Mouse (Mus musculus) midbrain, embryonic 10.5 days (tissue): ENCODE measurements around the gene Ccdc30. TPM values are rescaled to one million over a fixed set of nuclear protein-coding genes. Genes with fewer than 3 reads are reported as not detected.

ENCODE experiments used
- DNase-seq: peaks from one replicate; pipeline ENCODE4 v3.0.0-alpha.2; 2017; ENCODE audit warnings: low spot score
- H3K27ac ChIP-seq: fragments of 300-500 bp; sonication (generic); replicated peaks from 2 replicates; pipeline ENCODE4 v1.5.1; 2016; ENCODE audit warnings: mild to moderate bottlenecking
- H3K27me3 ChIP-seq: fragments of 300-500 bp; sonication (generic); 2 replicates; pipeline ENCODE4 v1.6.1; 2016; ENCODE audit warnings: low read depth, mild to moderate bottlenecking; ENCODE audit not compliant: poor library complexity, severe bottlenecking
- H3K36me3 ChIP-seq: fragments of 300-500 bp; sonication (generic); 2 replicates; pipeline ENCODE4 v1.6.1; 2016; ENCODE audit warnings: mild to moderate bottlenecking, moderate library complexity
- H3K4me1 ChIP-seq: fragments of 300-500 bp; sonication (generic); 2 replicates; pipeline ENCODE4 v1.6.1; 2016
- H3K4me3 ChIP-seq: fragments of 300-500 bp; sonication (generic); 2 replicates; pipeline ENCODE4 v1.5.1; 2016; ENCODE audit warnings: mild to moderate bottlenecking, moderate library complexity
- H3K9me3 ChIP-seq: fragments of 300-500 bp; sonication (generic); replicated peaks from 2 replicates; pipeline ENCODE4 v1.6.1; 2016; ENCODE audit warnings: mild to moderate bottlenecking
- WGBS: fragments of 180-500 bp; shearing (Covaris S2); methylation state at CpG from one replicate; pipeline ENCODE4 v1.1.7; 2016; 5-methylcytosine and 5-hydroxymethylcytosine counted together
- polyA plus RNA-seq: library from polyadenylated mRNA; unstranded; fragments of >200 nt; fragmentation: Nextera tagmentation; extraction: Ambion mirVana; gene quantifications from 2 replicates; pipeline ENCODE4 v1.2.1, GENCODE M21; 2016

Ccdc30 gene
- polyA plus RNA-seq, 1 experiment from 2014 or later, result 9.1 TPM

GRCm38 (mm10) chr4:119411877-119412650 is 3.3 kb downstream of the Ccdc30 start:
- Histone ChIP-seq H3K27ac (no peak overlapping the region), H3K27me3 (0 out of 2 replicates have a peak, but pooled peaks cover 4% of the 10 kb centered on the region), H3K36me3 (no peaks in the 10 kb centered on the region), H3K9me3 (0 out of 2 replicates have a peak, but pooled peaks cover 4% of the 10 kb centered on the region), H3K4me1 (peaks cover 25% of the 10 kb centered on the region), H3K4me3 (no peak overlapping the region)
- DNase-seq, result no peak
- 81% methylated on average over 12 of the region's 12 CpGs for WGBS

GRCm38 (mm10) chr4:119403431-119403830 is 11.9 kb downstream of the Ccdc30 start:
- peaks cover 24% of the 10 kb centered on the region for H3K36me3 ChIP-seq
- no peaks in the 10 kb centered on the region for H3K4me1 ChIP-seq
- H3K4me3 ChIP-seq, result no peak overlapping the region
- WGBS, result 78% methylated on average over 2 of the region's 2 CpGs
- peaks cover 18% of the 10 kb centered on the region; the same call in 1 of the 2 replicates for H3K9me3 ChIP-seq
- no peaks in the 10 kb centered on the region for H3K27me3 ChIP-seq
- DNase-seq, result no peak
- no peak overlapping the region for H3K27ac ChIP-seq

GRCm38 (mm10) chr4:119400896-119401295 is 14.4 kb downstream of the Ccdc30 start:
- DNase-seq, result no peak
- no peaks in the 10 kb centered on the region for H3K4me1 ChIP-seq
- H3K9me3 ChIP-seq, result peaks cover 14% of the 10 kb centered on the region; the same call in 1 of the 2 replicates
- no peak overlapping the region for H3K27ac ChIP-seq
- no peak overlapping the region for H3K4me3 ChIP-seq
- 71% methylated on average over 7 of the region's 7 CpGs for WGBS
- H3K36me3 ChIP-seq, result peaks cover 27% of the 10 kb centered on the region
- H3K27me3 ChIP-seq, result no peaks in the 10 kb centered on the region

- 84% methylated on average over 7 of the region's 7 CpGs for WGBS
- H3K4me3 ChIP-seq, result no peak overlapping the region
- no peaks in the 10 kb centered on the region for H3K27me3 ChIP-seq
- H3K27ac ChIP-seq, result no peak overlapping the region
- H3K9me3 ChIP-seq, result peaks cover 14% of the 10 kb centered on the region; the same call in 1 of the 2 replicates
- peaks cover 24% of the 10 kb centered on the region for H3K36me3 ChIP-seq
- DNase-seq, result no peak
- no peaks in the 10 kb centered on the region for H3K4me1 ChIP-seq
These were observed 16.6 kb downstream of the Ccdc30 start for GRCm38 (mm10) chr4:119398751-119399150.

- Histone ChIP-seq H3K36me3 (0 out of 2 replicates have a peak, but pooled peaks cover 3% of the 10 kb centered on the region), H3K27ac (no peak overlapping the region), H3K27me3 (no peaks in the 10 kb centered on the region), H3K4me1 (no peaks in the 10 kb centered on the region), H3K9me3 (no peaks in the 10 kb centered on the region; the same call in 1 of the 2 replicates), H3K4me3 (no peak overlapping the region)
- 93% methylated on average over 1 of the region's 1 CpGs for WGBS
- DNase-seq, result peak; percentile 30
These were observed 25.0 kb downstream of the Ccdc30 start for GRCm38 (mm10) chr4:119390369-119390768.

- 0 out of 2 replicates have a peak, but pooled peaks cover 3% of the 10 kb centered on the region for H3K36me3 ChIP-seq
- no peaks in the 10 kb centered on the region; the same call in 1 of the 2 replicates for H3K9me3 ChIP-seq
- 72% methylated on average over 3 of the region's 3 CpGs for WGBS
- H3K27ac ChIP-seq, result no peak overlapping the region
- H3K4me1 ChIP-seq, result no peaks in the 10 kb centered on the region
- no peaks in the 10 kb centered on the region for H3K27me3 ChIP-seq
- H3K4me3 ChIP-seq, result no peak overlapping the region
- DNase-seq, result no peak
These were observed 26.1 kb downstream of the Ccdc30 start for GRCm38 (mm10) chr4:119389184-119389583.

GRCm38 (mm10) chr4:119381471-119382190 is 33.7 kb downstream of the Ccdc30 start:
- H3K9me3 ChIP-seq, result no peaks in the 10 kb centered on the region
- no peaks in the 10 kb centered on the region for H3K4me1 ChIP-seq
- H3K27ac ChIP-seq, result no peak overlapping the region
- no peak for DNase-seq
- no peaks in the 10 kb centered on the region for H3K36me3 ChIP-seq
- no peak overlapping the region for H3K4me3 ChIP-seq
- H3K27me3 ChIP-seq, result no peaks in the 10 kb centered on the region
- WGBS, result 83% methylated on average over 7 of the region's 7 CpGs

GRCm38 (mm10) chr4:119369460-119369859 is 45.9 kb downstream of the Ccdc30 start:
- WGBS, result 86% methylated on average over 6 of the region's 6 CpGs

GRCm38 (mm10) chr4:119366758-119367526 is 48.4 kb downstream of the Ccdc30 start:
- WGBS, result 78% methylated on average over 4 of the region's 4 CpGs
- Histone ChIP-seq H3K27me3 (no peaks in the 10 kb centered on the region), H3K36me3 (no peaks in the 10 kb centered on the region), H3K9me3 (no peaks in the 10 kb centered on the region), H3K4me3 (no peak overlapping the region), H3K27ac (no peak overlapping the region), H3K4me1 (no peaks in the 10 kb centered on the region)
- no peak for DNase-seq

More at GRCm38 (mm10) chr4:119369460-119369859, 45.9 kb downstream of the Ccdc30 start:
- Histone ChIP-seq H3K4me3 (no peak overlapping the region), H3K27me3 (no peaks in the 10 kb centered on the region), H3K4me1 (no peaks in the 10 kb centered on the region), H3K36me3 (no peaks in the 10 kb centered on the region), H3K27ac (no peak overlapping the region), H3K9me3 (no peaks in the 10 kb centered on the region)
- no peak for DNase-seq

- Histone ChIP-seq H3K4me1 (peaks cover 9% of the 10 kb centered on the region; the same call in 1 of the 2 replicates), H3K9me3 (no peaks in the 10 kb centered on the region)
- WGBS, result 86% methylated on average over 3 of the region's 3 CpGs
These were observed 53.1 kb downstream of the Ccdc30 start for GRCm38 (mm10) chr4:119362231-119362630.

GRCm38 (mm10) chr4:119359196-119359971 is 55.9 kb downstream of the Ccdc30 start:
- peak overlapping the region; percentile 78 for H3K27ac ChIP-seq
- H3K27me3 ChIP-seq, result peaks cover 21% of the 10 kb centered on the region
- H3K9me3 ChIP-seq, result no peaks in the 10 kb centered on the region
- DNase-seq, result peak; percentile 56
- H3K4me3 ChIP-seq, result peak overlapping the region; percentile 54
- WGBS, result 10% methylated on average over 30 of the region's 30 CpGs
- no peaks in the 10 kb centered on the region for H3K36me3 ChIP-seq
- peaks cover 9% of the 10 kb centered on the region; the same call in 1 of the 2 replicates for H3K4me1 ChIP-seq

More at GRCm38 (mm10) chr4:119362231-119362630, 53.1 kb downstream of the Ccdc30 start:
- H3K4me3 ChIP-seq, result no peak overlapping the region
- no peaks in the 10 kb centered on the region for H3K36me3 ChIP-seq
- H3K27me3 ChIP-seq, result peaks cover 14% of the 10 kb centered on the region
- DNase-seq, result no peak
- H3K27ac ChIP-seq, result no peak overlapping the region

- WGBS, result 96% methylated on average over 6 of the region's 6 CpGs
- H3K9me3 ChIP-seq, result no peaks in the 10 kb centered on the region
- no peaks in the 10 kb centered on the region for H3K27me3 ChIP-seq
- no peak overlapping the region for H3K4me3 ChIP-seq
- H3K27ac ChIP-seq, result no peak overlapping the region
- H3K4me1 ChIP-seq, result no peaks in the 10 kb centered on the region
- no peak for DNase-seq
- H3K36me3 ChIP-seq, result no peaks in the 10 kb centered on the region
These were observed 69.8 kb downstream of the Ccdc30 start for GRCm38 (mm10) chr4:119345508-119345907.
